Mouse (Mus musculus): ENCODE measurements around the gene Fnip1.

DNA sequence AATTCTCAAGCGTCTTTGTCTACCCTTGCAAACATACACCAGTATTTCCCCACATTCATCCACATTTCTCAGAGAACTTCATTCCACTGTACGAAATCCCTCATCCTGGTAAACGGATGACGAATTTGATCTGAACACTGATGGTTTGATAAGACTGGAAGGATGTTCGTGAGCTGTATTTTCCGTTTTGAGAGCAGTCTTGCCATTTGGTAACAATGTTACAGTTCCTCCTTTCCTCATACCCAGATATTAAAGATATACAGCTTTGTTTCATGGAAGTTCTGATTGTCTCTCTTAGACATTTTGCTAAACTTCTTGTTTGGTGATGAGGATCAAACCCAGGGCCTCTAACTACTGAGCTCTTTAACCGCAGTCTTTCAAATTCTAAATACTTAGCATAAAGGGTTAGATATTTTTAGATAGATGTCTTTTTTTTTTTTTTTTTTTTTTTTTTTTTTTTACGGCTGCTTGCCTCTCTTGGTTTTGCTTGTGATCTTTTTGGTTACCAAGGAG is 633 bp upstream of the Fnip1 start:
- no peak for TF ChIP-seq CTCF (IDR thresholded peaks at IDR 0.05; ENCODE audit: insufficient read depth, low read length)
- TF ChIP-seq POLR2A (IDR thresholded peaks at IDR 0.05; ENCODE audit: borderline replicate concordance, extremely low read depth, low read depth, low read length), result no peak
